Mouse (Mus musculus): Measurements from ENCODE around the gene Wipf3. TPM values are rescaled to one million over a fixed set of nuclear protein-coding genes. Genes with fewer than 3 reads are reported as not detected.

Gene Wipf3
- not detected for total RNA-seq (2023)

GRCm38 (mm10) chr6:54429447-54430194, at the start of gene Wipf3:
Gene Wipf3, plus strand, starts transcription at chr6:54429603.

Other genes starting within 250 kb of the Wipf3 start
- not detected for gene Prr15, start 103.8 kb upstream of the Wipf3 start, total RNA-seq (2023)
- not detected for gene Scrn1, start 136.9 kb downstream of the Wipf3 start, total RNA-seq (2023)
- gene Plekha8, start 165.5 kb downstream of the Wipf3 start, total RNA-seq (2023) = 1 to 10 TPM; 6.2 to 8.0 TPM
- gene Fkbp14, start 167.7 kb downstream of the Wipf3 start, total RNA-seq (2023) = 1 to 10 TPM; 1.2 to 1.4 TPM

Data from monocyte, adult 59 days (primary cell).